Mouse (Mus musculus) olfactory bulb, adult 2 months (tissue): ENCODE data around the gene Rab11fip4. TPM values are rescaled to one million over a fixed set of nuclear protein-coding genes. Genes with fewer than 3 reads are reported as not detected.
A peak's percentile ranks its signal among the peaks of the same experiment; 100 is the strongest.

Source experiments
- H3K27ac ChIP-seq: fragments of 200-500 bp; 2 replicates; pipeline ENCODE4 v1.5.1; 2012; ENCODE audit warnings: low read depth, low read length; ENCODE audit not compliant: insufficient read depth
- H3K4me1 ChIP-seq: fragments of 200-500 bp; 2 replicates; pipeline ENCODE4 v1.6.1; 2012; ENCODE audit warnings: low read length; ENCODE audit not compliant: control insufficient read depth, insufficient read depth
- H3K4me3 ChIP-seq: fragments of 200-500 bp; 2 replicates; pipeline ENCODE4 v1.5.1; 2012; ENCODE audit warnings: mild to moderate bottlenecking, low read depth, low read length, moderate library complexity; ENCODE audit not compliant: insufficient read depth
- CTCF ChIP-seq: fragments of 200-500 bp; IDR thresholded peaks from 2 replicates; pipeline ENCODE4 v1.5.1; 2012; ENCODE audit warnings: low read depth, mild to moderate bottlenecking, low read length, moderate library complexity; ENCODE audit not compliant: insufficient read depth
- POLR2A ChIP-seq: fragments of 200-500 bp; IDR thresholded peaks from 2 replicates; pipeline ENCODE4 v1.6.1; 2012; ENCODE audit warnings: mild to moderate bottlenecking, low read depth, low read length, moderate library complexity; ENCODE audit not compliant: insufficient read depth
- WGBS: fragments of 180-500 bp; shearing (Covaris S2); methylation state at CpG from one replicate; pipeline ENCODE4 v1.1.7; 2018; 5-methylcytosine and 5-hydroxymethylcytosine counted together
- polyA plus RNA-seq: library from polyadenylated mRNA; stranded (reverse); fragments of >200 nt; gene quantifications from 2 replicates; pipeline ENCODE4 v1.2.4, GENCODE M21; 2012; ENCODE audit warnings: low replicate concordance; ENCODE audit not compliant: missing spikeins, insufficient read depth, insufficient read length

Gene Rab11fip4
- polyA plus RNA-seq, 1 experiment, result 98.8 TPM

DNA sequence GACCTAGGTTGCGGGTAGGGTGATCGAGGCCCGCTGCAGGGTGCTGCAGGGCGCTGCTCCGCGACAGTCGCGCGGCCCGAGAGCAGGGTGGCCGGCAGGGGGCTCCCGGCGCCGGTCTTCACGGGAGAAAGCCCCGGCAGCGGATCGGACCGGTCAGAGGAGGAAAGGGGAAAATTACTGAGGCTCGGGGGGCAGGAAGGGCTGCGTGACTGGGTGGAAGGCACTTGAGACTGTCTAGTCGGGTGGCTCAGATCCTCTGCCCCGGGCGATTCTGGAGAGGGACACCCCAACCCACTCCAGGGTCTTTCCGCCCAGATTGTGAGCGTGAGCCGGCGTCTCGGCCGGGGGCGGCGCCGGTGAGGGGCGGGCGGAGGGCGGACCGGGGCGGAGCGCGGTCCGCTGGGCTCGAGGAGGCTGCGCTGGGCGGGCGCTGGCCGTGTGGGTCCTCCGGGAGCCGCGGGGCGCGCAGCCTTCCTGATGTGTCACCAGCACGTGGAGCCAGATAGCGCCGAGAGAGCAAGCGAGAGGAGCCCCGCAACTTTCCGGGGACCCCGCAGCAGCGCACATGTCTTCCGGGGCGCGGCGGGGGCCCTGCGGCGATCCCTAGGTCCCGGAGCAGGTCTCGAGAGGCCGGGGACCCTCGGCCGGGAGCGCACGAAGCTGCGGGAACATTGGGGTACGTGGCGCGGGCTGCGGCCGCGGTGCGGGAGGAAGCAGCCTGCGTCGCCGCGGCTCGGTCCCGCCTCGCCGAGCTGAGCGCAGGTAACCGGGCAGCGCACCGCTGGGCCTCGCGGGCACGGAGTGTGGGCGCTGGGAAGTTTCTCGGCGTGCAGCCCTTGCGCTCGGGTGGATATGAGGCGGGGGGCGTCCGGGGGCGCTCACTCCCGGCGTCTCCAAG, 120.1 kb downstream of the Rab11fip4 start:
- TF ChIP-seq POLR2A (no peak), CTCF (peak; percentile 80)
- Histone ChIP-seq H3K27ac (no peak overlapping the region), H3K4me3 (peak overlapping the region; percentile 78), H3K4me1 (peaks cover 11% of the 10 kb centered on the region)
- under 1% methylated on average over 104 of the region's 106 CpGs for WGBS

- TF ChIP-seq POLR2A, result no peak
- no peak for TF ChIP-seq CTCF
- WGBS, result 3% methylated on average over 46 of the region's 46 CpGs
- Histone ChIP-seq H3K4me1 (peaks cover 11% of the 10 kb centered on the region), H3K27ac (no peak overlapping the region), H3K4me3 (peak overlapping the region; percentile 78)
Measured at GRCm38 (mm10) chr11:79711766-79712369, 120.9 kb downstream of the Rab11fip4 start.

DNA sequence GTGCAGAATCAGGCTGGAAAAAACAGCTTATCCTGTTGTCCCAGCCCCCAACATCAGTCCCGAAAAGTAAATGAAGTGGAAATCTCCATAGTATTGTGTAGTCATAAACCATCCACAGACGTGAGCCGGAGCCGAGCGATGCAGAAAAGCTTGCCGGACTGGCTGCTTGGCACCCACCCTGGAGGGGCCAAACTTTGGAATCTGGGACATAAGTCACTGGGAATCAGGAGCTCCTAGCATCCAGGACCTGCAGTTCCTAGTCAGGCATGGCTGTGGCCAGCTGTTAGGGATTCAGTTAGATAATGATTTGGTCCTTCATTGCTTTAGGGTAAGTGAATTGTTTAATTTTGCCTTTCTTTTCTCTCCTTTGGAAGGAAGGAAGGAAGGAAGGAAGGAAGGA, 122.2 kb downstream of the Rab11fip4 start:
- WGBS, result 75% methylated on average over 6 of the region's 6 CpGs
- Histone ChIP-seq H3K4me3 (no peak overlapping the region), H3K27ac (no peak overlapping the region), H3K4me1 (peaks cover 11% of the 10 kb centered on the region)
- TF ChIP-seq CTCF, result no peak
- TF ChIP-seq POLR2A, result no peak

DNA sequence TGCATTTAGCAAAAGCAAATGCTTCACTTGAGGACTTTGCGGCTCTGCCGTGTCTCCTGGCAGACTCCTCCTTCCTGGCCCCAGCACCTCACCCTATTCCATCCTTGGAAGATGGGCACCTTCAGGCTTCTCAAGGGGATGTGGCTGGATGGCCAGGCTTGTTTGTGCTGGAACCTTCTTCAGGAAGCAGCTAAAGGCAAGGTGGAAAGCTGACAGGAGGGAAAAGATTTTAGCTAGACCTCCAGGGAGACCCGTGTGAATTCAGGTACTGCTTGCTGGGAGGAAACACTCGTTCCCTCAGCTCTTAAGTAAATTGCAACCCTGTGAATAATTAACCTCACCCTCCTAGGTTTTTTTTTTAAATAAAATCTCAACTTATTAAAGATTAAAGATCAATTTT, 122.7 kb downstream of the Rab11fip4 start:
- no peak overlapping the region for H3K27ac ChIP-seq
- TF ChIP-seq CTCF (no peak), POLR2A (no peak)
- no peak overlapping the region for H3K4me3 ChIP-seq
- WGBS, result 82% methylated on average over 4 of the region's 4 CpGs
- H3K4me1 ChIP-seq, result peaks cover 11% of the 10 kb centered on the region

DNA sequence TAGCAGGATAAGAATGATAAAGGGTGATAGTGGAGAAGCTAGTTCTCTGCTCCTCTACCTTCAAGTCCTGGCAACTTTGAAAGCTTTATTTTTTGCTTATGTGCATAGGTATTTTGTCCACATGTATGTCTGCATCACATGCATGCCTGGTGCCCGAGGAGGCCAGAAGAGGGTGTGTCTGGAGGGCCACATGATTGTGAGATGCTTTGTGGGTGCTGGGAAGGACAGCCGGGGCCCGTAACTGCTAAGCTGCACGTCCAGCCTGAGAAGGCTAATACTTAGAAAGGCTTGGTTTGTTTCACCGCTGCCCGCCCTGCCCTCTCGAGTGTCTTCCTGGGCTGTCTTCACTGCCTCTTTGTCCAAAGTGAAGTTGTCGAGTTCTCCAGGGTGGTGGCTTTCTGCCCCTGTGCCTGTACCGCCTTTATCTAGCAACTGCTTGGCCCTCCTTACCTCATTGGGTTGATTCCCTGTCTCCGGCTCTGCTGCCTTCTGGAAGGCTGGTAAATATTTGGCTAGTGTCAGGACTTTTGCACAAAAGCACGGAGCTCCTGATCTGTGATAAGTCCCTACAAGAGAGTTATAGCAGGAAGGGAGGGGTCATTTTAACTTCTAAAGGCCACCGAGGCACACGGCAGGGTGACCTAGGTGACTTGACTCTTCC, 123.2 kb downstream of the Rab11fip4 start:
- Histone ChIP-seq H3K27ac (no peak overlapping the region), H3K4me3 (no peak overlapping the region), H3K4me1 (peaks cover 11% of the 10 kb centered on the region)
- WGBS, result 88% methylated on average over 13 of the region's 13 CpGs
- TF ChIP-seq CTCF, result no peak
- TF ChIP-seq POLR2A, result no peak

DNA sequence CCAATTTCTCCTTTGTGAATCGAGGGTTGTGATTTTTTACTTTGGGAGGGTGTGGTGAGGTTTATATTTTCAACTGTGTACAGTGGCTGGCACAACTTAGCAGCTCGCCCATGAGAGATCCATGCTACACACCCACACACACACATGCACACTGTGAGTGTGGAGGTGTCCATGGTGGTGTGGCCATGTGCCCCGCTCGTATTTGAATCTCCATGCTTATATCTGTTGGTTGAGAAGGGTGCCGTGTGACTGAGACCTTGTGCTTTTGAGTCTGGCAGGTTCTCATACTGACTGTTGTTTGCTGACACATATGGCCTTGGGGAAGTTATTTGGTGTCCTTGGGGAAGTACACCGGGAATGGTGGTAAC, 123.7 kb downstream of the Rab11fip4 start:
- WGBS, result 91% methylated on average over 6 of the region's 6 CpGs
- no peak for TF ChIP-seq CTCF
- TF ChIP-seq POLR2A, result no peak
- no peak overlapping the region for H3K4me3 ChIP-seq
- H3K4me1 ChIP-seq, result peaks cover 11% of the 10 kb centered on the region
- H3K27ac ChIP-seq, result no peak overlapping the region

DNA sequence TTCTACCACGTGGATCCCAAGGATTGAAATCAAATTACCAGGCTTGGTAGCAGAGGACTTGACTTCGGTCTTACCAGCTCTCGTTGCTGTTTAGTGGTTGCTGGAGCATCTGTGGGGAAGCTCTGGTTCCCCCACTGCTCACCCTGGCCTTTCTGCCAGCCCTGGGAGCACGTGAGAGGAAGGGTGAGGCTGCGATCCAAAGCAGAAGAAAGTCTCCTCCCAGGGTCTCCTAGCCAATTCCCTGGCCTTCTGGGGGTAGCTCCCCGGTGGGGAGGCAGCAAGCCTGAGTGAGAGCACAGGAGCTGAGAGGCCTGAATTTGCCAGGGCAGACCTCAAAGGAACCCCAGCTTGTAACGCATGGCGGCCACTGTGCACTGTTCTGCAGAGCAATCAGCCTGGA, 124.3 kb downstream of the Rab11fip4 start:
- 76% methylated on average over 8 of the region's 8 CpGs for WGBS
- Histone ChIP-seq H3K4me1 (peaks cover 11% of the 10 kb centered on the region), H3K27ac (no peak overlapping the region), H3K4me3 (no peak overlapping the region)
- TF ChIP-seq POLR2A (no peak), CTCF (no peak)

DNA sequence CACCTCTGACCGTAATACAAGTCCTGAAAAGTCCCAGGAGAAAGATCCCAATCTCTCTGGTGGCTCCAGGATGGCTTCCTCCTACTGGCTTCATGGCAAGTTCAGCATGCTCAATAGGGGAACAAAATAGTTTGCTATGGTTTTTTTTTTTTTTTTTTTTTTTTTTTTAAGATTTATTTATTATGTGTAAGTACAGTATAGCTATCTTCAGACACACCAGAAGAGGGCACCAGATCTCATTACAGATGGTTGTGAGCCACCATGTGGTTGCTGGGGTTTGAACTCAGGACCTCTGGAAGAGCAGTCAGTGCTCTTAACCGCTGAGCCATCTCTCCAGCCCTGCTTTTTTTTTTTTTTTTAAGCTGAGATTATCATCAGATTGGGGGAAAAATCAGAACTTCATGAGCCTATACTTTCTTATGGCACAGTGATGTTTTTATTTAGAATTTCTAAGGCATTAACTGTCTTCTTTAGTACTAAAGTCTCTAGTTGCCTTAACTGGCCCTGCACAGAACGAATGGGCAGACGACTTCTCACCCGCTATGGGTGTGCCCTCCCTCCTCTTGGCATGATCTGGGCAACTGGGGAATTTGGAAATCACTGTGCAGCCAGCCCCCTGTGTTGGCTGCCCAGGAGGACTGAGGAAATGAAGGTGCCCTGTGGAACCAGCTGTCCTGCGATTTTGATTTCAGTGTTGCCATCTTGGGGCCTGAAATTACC, 124.9 kb downstream of the Rab11fip4 start:
- no peak for TF ChIP-seq POLR2A
- TF ChIP-seq CTCF, result no peak
- 79% methylated on average over 6 of the region's 6 CpGs for WGBS
- Histone ChIP-seq H3K4me1 (peaks cover 8% of the 10 kb centered on the region), H3K27ac (no peak overlapping the region), H3K4me3 (no peak overlapping the region)
